Mouse (Mus musculus) central nervous system, embryonic 11.5 days (tissue): ENCODE results near the gene Olfr1251. TPM values are rescaled to one million over a fixed set of nuclear protein-coding genes. Genes with fewer than 3 reads are reported as not detected.

ENCODE experiments used
- polyA plus RNA-seq: library from polyadenylated mRNA; depleted of rRNA; stranded (reverse); fragments of >200 nt; gene quantifications from 2 replicates; pipeline ENCODE4 v1.2.3, GENCODE M21; 2012; rRNA removed

Olfr1251 gene
- polyA plus RNA-seq, result not detected in 2 replicates

GRCm38 (mm10) chr2:89671836-89672235 is at the start of gene Olfr1251:
TSS of gene Olfr1251 (minus strand) at chr2:89671936.

GRCm38 (mm10) chr2:89661367-89661766 is 10.4 kb downstream of the Olfr1251 start, which contains the start of gene Olfr1250:
TSS of gene Olfr1250 (minus strand) at chr2:89661467.

GRCm38 (mm10) chr2:89634883-89635282 is 36.9 kb downstream of the Olfr1251 start, which contains the start of gene Olfr1249:
TSS of gene Olfr1249 (minus strand) at chr2:89634983.

GRCm38 (mm10) chr2:89618145-89618544 is 53.6 kb downstream of the Olfr1251 start, which contains the start of gene Olfr1248:
TSS of gene Olfr1248 (minus strand) at chr2:89618245.

Other genes with a start within 250 kb of the Olfr1251 start
- gene Olfr1240, start 228.9 kb downstream of the Olfr1251 start, polyA plus RNA-seq, result not detected in 2 replicates
- not detected in 2 replicates for gene Olfr1241, start 184.8 kb downstream of the Olfr1251 start, polyA plus RNA-seq
- gene Olfr1242, start 173.6 kb downstream of the Olfr1251 start, polyA plus RNA-seq, result not detected in 2 replicates
- not detected in 2 replicates for gene Olfr1243, start 140.4 kb downstream of the Olfr1251 start, polyA plus RNA-seq
- gene Olfr1245, start 93.5 kb downstream of the Olfr1251 start, polyA plus RNA-seq, result not detected in 2 replicates
- gene Olfr1246, start 78.8 kb downstream of the Olfr1251 start, polyA plus RNA-seq, result not detected in 2 replicates
- gene Olfr1247, start 57.8 kb downstream of the Olfr1251 start, polyA plus RNA-seq, result not detected in 2 replicates
- not detected in 2 replicates for gene Olfr1248, start 53.7 kb downstream of the Olfr1251 start, polyA plus RNA-seq
- not detected in 2 replicates for gene Olfr1249, start 37.0 kb downstream of the Olfr1251 start, polyA plus RNA-seq
- not detected in 2 replicates for gene Olfr1250, start 10.5 kb downstream of the Olfr1251 start, polyA plus RNA-seq
- not detected in 2 replicates for gene Olfr1252, start 53.1 kb upstream of the Olfr1251 start, polyA plus RNA-seq
- gene Olfr1253, start 85.2 kb upstream of the Olfr1251 start, polyA plus RNA-seq, result not detected in 2 replicates
- gene Olfr1254, start 121.7 kb upstream of the Olfr1251 start, polyA plus RNA-seq, result not detected in 2 replicates
- gene Olfr1255, start 140.1 kb upstream of the Olfr1251 start, polyA plus RNA-seq, result not detected in 2 replicates
- gene Olfr1256, start 169.6 kb upstream of the Olfr1251 start, polyA plus RNA-seq, result not detected in 2 replicates
- gene Olfr48, start 176.3 kb upstream of the Olfr1251 start, polyA plus RNA-seq, result not detected in 2 replicates
- gene Olfr1257, start 206.5 kb upstream of the Olfr1251 start, polyA plus RNA-seq, result not detected in 2 replicates